Mouse (Mus musculus): ENCODE measurements around the gene Enox1.
"Not testable (repeated sequence)": the region's sequence is repeated elsewhere in the genome, so short reads cannot be mapped to it uniquely, and the experiment has no call there.

DNA sequence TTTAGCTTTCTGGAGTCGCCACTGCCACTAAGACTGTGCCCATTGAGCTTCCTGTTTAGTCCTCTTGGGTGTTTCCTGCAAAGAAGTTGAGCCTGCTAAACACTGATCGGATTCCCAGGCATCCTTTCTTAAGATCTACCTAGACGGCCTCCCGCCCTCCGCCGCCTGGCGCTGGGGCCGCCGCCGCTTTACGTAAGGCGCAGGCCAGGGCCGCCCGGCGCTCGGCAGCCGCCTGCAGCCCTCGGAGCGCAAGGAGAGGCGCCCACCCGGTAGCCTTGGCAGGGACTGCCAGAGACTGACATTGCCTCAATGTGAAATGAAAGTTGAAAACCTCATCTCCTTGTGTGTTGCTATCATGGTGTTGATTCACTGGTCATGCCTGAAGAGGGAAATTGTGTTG is 383.0 kb downstream of the Enox1 start:
- not testable (repeated sequence) for TF ChIP-seq CTCF (IDR thresholded peaks at IDR 0.05; ENCODE audit: borderline replicate concordance, extremely low read depth, insufficient read depth, insufficient read length); POLR2A (IDR thresholded peaks at IDR 0.05; ENCODE audit: borderline replicate concordance, extremely low read depth, insufficient read depth, insufficient read length, poor library complexity, severe bottlenecking)

All from brain, embryonic 14.5 days (tissue).